Mouse (Mus musculus): ENCODE results near the gene Uchl3.

GRCm38 (mm10) chr14:101637381-101637780 is 16.4 kb upstream of the Uchl3 start:
- no peak for TF ChIP-seq MAFK (IDR thresholded peaks at IDR 0.05; ENCODE audit: insufficient read depth, low read depth, low read length)
- TF ChIP-seq HCFC1 (IDR thresholded peaks at IDR 0.05; ENCODE audit: borderline replicate concordance, insufficient read depth, low read length) = no peak
- no peak for TF ChIP-seq ZC3H11A (IDR thresholded peaks at IDR 0.05; ENCODE audit: borderline replicate concordance, low read depth, low read length)
- no peak for TF ChIP-seq CHD2 (IDR thresholded peaks at IDR 0.05; ENCODE audit: low read depth, low read length)
- no peak for TF ChIP-seq ZNF384 (IDR thresholded peaks at IDR 0.05; ENCODE audit: low read depth, low read length)
